Mouse (Mus musculus) spleen, adult 10 weeks (tissue): ENCODE results near the gene Upk1a. TPM values are rescaled to one million over a fixed set of nuclear protein-coding genes. Genes with fewer than 3 reads are reported as not detected.

Experiments used
- polyA plus RNA-seq: library from polyadenylated mRNA; stranded (reverse); fragments of 350-450 nt; fragmentation: Illumina TruSeq; extraction: RNeasy Lipid Tissue Mini Kit (QIAGEN cat#74804); gene quantifications from one replicate; pipeline ENCODE4 v1.2.3, GENCODE M21; 2015; ENCODE audit warnings: low replicate concordance; ENCODE audit not compliant: insufficient read depth

Upk1a gene
- polyA plus RNA-seq: 0.22 TPM

DNA sequence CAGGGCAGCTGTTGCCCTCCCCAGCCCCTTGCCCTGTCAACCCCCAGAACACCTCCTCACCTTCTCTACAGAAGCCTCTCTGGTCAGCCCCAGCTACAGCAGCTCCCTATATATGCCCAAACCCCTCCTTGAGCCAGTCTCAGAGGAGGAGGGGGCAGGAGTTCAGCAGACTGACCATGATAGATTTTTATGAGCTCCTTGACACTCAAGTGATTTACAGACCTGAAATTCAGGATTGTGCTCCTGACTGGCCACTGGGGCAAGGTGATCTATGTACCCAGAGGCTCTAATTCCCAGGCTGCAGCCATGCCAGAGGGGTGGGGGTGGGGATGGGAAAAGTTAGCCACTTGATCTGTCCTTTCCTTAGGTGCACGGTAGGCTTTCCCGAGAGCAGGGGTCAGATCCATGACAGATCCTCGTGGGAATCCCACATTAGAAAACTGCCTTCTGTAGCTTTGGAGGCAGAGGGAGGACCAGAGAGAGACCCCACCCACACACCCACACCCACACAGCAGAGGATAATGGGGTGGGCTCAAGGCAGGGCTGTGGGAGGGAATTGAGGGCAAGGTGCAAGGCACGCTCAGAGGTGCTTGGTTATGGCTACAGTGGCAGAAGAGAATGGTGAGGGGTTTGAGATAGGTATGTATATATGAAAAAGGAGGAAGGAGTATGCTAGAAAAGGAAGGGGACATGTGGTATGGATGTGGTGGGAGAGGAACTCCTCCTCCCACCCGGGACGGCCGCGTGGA is at the start of gene Upk1a:
Gene Upk1a, minus strand, starts transcription at position 194 of the 749 bp plus-strand sequence.

DNA sequence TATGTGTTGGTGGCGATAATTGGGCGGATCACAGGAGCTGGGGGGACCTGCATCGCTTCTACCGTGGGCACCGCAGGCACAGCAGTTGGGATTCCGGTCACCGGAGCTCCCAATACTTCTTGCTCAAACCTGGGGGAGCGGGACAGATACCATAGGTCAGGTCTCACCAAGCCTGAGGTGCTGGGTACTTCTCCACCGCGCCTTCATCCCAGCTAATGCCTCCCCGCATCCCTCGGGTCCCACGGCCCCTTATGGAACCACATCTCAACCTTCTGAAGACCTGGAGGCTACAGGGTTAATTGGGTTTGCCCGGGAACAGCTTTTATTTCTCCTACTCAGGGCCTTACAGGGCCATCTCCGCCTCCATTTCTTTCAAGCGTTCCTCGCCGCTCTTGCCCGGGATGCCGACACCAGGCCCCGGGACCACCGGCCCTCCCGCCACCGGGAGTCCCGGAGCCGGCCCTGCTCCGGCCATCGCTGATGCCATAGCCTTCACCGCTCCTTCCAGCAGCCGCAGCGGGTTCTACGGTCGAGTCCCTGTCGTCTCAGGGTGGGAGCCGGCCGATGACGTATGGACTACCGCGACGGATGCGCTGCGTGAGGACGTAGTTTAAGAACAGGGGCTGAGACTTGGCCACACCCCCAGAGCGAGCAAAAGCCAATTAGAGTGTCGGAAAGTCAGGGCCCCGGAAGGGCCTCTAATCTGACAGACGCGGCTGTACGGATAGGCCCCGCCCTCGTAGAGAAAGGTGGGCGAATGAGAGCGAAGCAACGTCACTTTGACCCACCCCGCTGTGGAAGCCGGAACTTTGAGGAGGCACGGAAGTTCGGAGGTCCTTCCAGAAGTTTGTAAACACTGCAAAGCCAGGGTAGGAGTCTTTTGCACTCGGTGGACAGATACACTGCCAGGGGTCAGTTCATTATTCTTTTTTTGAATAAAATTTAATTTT is 37.2 kb upstream of the Upk1a start, which contains the start of gene Rbm42:
Gene Rbm42, minus strand, starts transcription at position 727 of the 950 bp plus-strand sequence.

DNA sequence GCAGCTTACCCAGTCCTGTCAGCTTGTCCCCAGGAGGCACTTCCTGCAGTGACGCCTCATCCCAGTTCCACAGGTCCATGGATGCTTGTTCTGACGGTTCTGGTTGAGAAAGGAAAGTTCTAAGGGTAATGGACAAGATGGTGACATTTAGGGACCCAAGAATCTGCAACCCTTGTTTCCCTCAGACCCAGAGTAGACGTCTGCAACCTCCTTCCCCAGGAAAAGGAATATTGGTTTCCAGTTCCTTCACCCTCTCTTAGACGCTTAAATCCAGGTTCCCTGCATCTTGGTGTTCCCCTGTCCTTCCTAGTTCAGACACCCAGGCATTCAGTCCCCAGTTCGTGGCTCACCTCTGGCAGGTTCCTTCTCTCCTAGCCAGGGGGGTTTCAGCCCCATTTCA is 23.1 kb upstream of the Upk1a start, which contains the start of gene Etv2:
Gene Etv2, minus strand, starts transcription at position 101 of the 400 bp plus-strand sequence.

DNA sequence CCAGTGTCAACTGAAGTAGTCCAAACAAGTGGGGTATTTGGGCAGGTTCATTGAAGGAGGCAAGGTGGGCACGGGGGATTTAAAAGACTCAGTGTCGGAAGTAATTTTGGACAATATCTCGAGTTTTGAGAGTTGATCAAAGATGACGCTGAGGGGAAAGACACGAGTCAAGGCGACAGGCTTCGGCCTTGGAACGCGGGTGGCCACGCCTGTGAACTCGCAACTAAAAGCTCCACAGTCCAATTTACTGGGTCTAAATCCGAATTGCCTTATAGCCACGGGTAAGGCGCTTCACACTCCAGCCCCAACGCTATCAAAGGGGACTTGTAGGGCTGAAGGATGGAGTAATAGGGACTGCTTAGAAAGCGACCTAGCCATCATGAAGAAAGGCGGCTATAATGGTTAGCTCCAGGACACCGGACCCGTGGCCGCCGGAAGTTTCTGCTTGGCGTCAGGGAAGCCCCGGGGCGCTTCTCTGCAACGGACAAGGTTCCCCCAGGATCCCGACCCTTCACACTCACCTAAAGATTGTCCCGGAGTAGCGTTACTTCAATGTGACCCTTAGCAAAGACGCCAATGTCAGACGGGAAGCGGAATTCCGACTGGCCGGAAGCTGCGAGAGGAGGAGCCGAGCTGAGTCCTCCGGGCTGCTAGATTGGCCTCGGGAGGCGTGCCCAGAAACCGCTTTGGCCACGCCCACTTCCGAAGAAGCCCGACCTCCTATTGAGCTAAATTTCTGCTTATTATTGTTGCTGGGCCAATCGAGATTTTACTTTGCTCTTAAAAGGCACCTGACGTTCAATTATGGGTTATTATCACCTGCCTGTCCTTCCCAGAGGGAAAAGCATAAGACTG is 13.1 kb upstream of the Upk1a start, which contains the start of gene Cox6b1:
Gene Cox6b1, minus strand, starts transcription at position 622 of the 855 bp plus-strand sequence.

DNA sequence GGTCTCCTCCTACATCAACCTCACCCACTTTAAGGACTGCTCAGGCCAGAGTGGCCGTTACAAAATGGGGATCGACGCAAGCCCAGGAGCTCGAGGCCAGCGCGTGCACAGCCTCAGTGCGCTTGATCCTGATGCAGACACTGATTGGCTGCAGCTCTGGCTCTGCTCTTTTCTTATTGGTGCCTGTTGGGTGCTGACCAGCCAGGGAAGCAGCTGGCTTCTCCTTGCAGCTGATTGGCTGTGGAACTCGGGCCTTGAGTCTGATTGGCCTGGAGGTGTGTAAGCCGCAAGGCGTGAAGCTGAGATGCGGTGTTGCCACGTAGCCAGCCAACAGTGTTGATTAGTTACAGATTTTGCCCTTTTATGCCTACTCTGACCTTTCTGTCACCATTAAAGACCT is 13.9 kb downstream of the Upk1a start, which contains the start of gene Zbtb32:
Gene Zbtb32, minus strand, starts transcription at position 124 of the 400 bp plus-strand sequence.

DNA sequence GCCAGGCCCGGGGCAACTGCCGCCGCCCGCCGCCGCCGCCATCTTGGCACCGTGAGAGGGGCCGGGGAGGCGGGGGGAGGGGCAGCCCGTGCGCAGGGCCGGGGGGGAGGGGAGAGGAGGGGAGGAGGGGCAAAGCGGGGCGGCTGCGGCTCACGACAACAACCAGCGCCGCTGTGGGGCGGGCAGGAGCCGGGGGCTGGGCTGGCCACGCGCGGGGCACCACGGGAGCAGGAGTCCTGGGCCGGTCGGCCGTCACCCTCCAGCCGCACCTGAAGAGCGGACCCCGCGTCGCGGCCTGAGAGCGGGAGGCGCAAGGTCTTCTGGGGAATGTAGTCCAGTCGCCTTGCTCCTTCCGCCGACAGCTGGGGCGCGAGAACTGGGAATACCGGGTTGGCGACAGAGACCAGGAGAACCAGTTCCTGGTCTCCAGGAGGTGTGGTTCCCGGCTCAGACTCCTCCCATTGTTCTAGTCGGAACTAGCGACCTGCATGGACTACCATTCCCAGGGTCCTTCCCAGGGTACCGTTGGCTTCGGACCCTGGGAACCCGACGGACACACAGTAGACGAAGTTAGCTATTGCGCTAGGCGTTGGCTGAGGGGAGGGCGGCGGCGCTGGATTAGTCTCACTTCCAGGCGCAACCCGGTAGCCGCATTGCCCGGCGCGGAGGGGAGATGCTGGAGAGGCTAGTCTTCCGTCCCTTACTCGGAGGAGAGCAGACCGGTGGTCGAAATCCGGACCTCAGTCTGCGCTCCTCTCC is 23.8 kb downstream of the Upk1a start, which contains the start of gene Kmt2b:
Gene Kmt2b, minus strand, starts transcription at position 51 of the 759 bp plus-strand sequence.

DNA sequence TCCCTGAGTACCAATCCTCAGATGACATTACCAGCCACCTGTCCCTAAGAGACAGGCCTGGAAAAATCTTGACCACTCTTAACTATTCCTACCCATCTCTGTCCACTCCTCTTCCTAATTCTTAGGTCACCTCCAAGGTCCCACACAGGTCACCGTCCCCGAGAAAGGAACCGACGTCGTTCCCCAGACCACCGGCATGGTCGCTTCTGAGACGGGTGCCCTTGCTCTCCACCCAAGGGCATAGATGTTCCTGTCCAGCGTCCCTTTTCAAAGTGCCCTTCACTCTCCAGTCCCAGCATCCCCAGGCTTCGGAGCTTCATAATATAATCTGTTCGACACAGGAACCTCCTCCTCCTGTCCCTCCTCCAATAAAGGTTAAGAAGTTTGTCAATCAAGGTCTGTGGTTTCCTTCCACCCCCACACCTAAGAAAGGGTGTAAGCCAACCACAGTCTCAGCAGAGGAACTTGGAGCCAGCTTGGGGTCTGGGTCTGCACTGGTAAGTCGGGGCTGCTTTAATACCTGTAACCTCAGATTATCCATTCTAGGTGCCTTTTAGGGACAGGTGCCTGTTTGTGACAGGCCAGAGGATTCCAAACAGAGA is 47.6 kb downstream of the Upk1a start, which contains the start of gene Igflr1:
Gene Igflr1, plus strand, starts transcription at position 458 of the 602 bp plus-strand sequence.

DNA sequence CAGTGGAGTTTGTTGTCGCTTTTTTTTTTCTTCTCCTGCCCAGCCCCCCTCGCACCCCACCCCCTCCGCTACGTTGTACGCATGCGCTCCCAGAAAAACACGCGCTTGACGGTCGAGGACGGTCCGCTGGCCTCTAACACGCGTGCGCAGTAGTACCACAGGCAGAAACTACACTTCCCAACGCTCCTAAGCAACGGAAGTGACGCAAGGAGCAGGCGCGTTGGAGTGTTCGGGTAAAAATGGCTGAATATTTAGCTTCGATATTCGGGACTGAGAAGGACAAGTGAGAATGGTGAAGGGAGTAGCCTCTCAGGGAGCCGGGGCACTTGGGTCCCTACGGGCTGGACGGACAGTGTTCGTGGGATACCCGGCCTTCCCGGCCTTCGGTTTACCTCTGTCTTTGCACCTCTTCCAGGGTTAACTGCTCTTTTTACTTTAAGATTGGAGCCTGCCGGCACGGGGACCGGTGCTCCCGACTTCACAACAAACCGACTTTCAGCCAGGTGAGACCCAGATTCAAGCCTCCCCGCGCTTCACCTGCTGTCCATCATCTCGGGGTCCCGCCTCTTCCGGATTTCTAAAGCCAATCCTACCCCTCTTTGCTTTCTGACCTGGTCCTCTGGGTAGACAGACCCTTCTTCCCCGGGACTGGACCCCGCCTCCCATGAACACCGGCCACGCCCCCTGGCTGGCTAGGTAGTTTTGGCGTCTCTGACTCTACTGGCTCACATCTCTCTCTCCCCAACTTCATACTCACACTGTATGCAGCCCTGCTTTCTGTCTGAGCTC is 49.3 kb downstream of the Upk1a start, which contains the start of the genes U2af1l4, Gm49396 and Psenen:
Gene U2af1l4, plus strand, starts transcription at position 185 of the 789 bp plus-strand sequence.
Gene Gm49396, plus strand, starts transcription at position 228 of the 789 bp plus-strand sequence.
Gene Psenen, minus strand, starts transcription at position 511 of the 789 bp plus-strand sequence.

DNA sequence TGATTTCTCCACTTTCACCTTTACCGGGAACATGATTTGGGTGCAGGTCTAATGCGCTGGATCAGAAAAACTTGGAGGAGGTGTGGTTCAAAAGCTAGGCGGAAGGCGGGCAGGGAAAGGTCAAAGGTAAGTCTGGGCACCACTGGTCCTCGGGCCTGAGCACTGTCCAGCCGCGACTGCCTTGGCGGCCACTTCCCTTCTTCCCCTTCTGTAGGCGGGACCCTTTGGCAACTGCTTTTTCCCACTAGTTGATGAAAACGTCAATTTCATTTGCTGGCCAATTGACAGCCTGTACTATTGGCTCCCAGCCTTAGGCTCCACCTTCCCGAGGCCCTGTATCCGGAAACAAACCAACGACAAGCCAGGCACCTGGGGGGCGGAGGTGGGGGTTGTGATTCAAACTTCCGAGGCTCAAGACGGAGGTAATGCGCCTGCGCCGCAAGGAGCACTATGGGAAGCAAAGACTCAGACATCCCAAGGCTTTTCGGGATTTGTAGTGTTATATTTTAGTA is 53.1 kb downstream of the Upk1a start, which contains the start of gene Lin37:
Gene Lin37, minus strand, starts transcription at position 396 of the 512 bp plus-strand sequence.

Other genes starting within 250 kb of the Upk1a start
- 399 TPM for gene Tyrobp, start 199.1 kb downstream of the Upk1a start, polyA plus RNA-seq
- 34.7 TPM for gene Hcst, start 193.0 kb downstream of the Upk1a start, polyA plus RNA-seq
- 36.4 TPM for gene Nfkbid, start 191.1 kb downstream of the Upk1a start, polyA plus RNA-seq
- 0.81 TPM for gene Aplp1, start 167.3 kb downstream of the Upk1a start, polyA plus RNA-seq
- not detected for gene Kirrel2, start 155.2 kb downstream of the Upk1a start, polyA plus RNA-seq
- 0.26 TPM for gene Nphs1, start 154.5 kb downstream of the Upk1a start, polyA plus RNA-seq
- gene Prodh2, start 119.2 kb downstream of the Upk1a start, polyA plus RNA-seq: not detected
- 2.3 TPM for gene Arhgap33, start 77.8 kb downstream of the Upk1a start, polyA plus RNA-seq
- 6.5 TPM for gene Hspb6, start 60.7 kb downstream of the Upk1a start, polyA plus RNA-seq
- gene Proser3, start 60.5 kb downstream of the Upk1a start, polyA plus RNA-seq: 6.0 TPM
- gene Lin37, start 53.0 kb downstream of the Upk1a start, polyA plus RNA-seq: 50.0 TPM
- 48.4 TPM for gene U2af1l4, start 49.5 kb downstream of the Upk1a start, polyA plus RNA-seq
- gene Gm49396, start 49.5 kb downstream of the Upk1a start, polyA plus RNA-seq: 21.5 TPM
- 134 TPM for gene Psenen, start 49.2 kb downstream of the Upk1a start, polyA plus RNA-seq
- gene Igflr1, start 47.4 kb downstream of the Upk1a start, polyA plus RNA-seq: not detected
- gene Kmt2b, start 24.1 kb downstream of the Upk1a start, polyA plus RNA-seq: 45.0 TPM
- gene Zbtb32, start 13.9 kb downstream of the Upk1a start, polyA plus RNA-seq: 2.5 TPM
- gene Cox6b1, start 13.3 kb upstream of the Upk1a start, polyA plus RNA-seq: 519 TPM
- not detected for gene Etv2, start 23.0 kb upstream of the Upk1a start, polyA plus RNA-seq
- gene Rbm42, start 37.5 kb upstream of the Upk1a start, polyA plus RNA-seq: 12.1 TPM
- 27.1 TPM for gene Haus5, start 52.1 kb upstream of the Upk1a start, polyA plus RNA-seq
- not detected for gene Pmis2, start 58.8 kb upstream of the Upk1a start, polyA plus RNA-seq
- not detected for gene 2200002J24Rik, start 86.1 kb upstream of the Upk1a start, polyA plus RNA-seq
- gene Atp4a, start 99.4 kb upstream of the Upk1a start, polyA plus RNA-seq: not detected
- gene Tmem147, start 116.7 kb upstream of the Upk1a start, polyA plus RNA-seq: 51.8 TPM
- gene Gapdhs, start 130.8 kb upstream of the Upk1a start, polyA plus RNA-seq: not detected
- gene Sbsn, start 138.6 kb upstream of the Upk1a start, polyA plus RNA-seq: 5.4 TPM
- gene Dmkn, start 150.9 kb upstream of the Upk1a start, polyA plus RNA-seq: 0.43 TPM
- gene Krtdap, start 175.0 kb upstream of the Upk1a start, polyA plus RNA-seq: not detected
- gene Ffar2, start 210.9 kb upstream of the Upk1a start, polyA plus RNA-seq: 23.9 TPM
- gene Ffar3, start 243.3 kb upstream of the Upk1a start, polyA plus RNA-seq: 0.41 TPM
- 29.4 TPM for gene Ffar1, start 248.7 kb upstream of the Upk1a start, polyA plus RNA-seq